Mouse (Mus musculus) 3134 (cell line): Measurements from ENCODE around the gene Knop1.

Source experiments
- DNase-seq: peaks from one replicate; pipeline ENCODE4 v3.0.0-alpha.2; 2011; ENCODE audit warnings: low spot score; ENCODE audit not compliant: insufficient read length; ENCODE audit errors: extremely low read depth

Knop1 gene

DNA sequence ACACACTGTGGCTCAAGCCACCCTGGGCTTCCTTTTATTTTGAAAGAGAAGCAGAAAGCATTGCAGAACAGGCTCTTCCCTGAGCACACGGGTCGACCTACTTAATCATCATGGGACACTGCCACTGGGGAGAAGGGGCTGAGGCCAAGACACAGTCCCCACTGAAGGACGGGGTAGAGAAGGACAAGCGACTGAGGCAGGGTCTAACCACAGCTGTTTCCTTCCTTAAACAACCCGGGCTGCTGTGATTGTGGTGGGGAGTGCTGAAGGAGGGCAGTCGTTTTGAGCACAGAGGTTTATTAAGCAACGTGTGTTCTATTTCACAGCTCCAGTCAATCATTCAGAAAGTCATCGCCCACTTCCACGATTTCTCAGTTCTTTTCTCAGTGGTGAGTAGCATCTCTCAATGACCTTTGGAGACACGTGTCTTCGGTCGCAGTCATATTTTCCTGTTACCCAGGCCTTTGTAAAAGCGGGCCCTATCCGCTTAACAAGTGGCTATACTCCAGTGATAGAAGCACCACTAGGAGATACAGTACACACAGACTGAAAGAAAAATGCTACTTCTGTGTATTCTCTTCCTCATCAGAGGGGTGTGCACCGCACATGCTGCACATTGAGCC lies 55.8 kb downstream of the Knop1 start:
- DNase-seq, result no peak

- no peak for DNase-seq
Measured at GRCm38 (mm10) chr7:118798105-118798570, 57.9 kb downstream of the Knop1 start.

GRCm38 (mm10) chr7:118797600-118797999 lies 58.5 kb downstream of the Knop1 start:
- DNase-seq, result no peak

DNA sequence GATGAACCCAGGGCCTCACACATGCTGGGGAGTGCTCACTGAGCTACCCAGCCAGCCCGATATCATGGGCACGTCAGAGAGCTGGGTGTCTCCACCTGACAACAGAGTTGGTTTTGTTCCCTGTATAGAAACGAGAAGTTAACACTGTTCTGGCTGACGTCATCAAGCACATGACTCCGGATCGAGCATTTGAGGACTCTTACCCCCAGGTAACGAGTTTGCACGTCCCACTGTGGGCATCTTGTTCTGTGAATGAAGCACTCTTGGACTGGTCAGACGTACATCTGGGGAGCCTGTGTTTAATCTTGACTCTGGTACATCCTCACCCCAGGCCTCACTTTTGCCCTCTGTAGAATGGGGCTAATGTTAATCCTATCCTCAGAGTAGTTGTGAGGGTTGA lies 59.2 kb downstream of the Knop1 start:
- no peak for DNase-seq

DNA sequence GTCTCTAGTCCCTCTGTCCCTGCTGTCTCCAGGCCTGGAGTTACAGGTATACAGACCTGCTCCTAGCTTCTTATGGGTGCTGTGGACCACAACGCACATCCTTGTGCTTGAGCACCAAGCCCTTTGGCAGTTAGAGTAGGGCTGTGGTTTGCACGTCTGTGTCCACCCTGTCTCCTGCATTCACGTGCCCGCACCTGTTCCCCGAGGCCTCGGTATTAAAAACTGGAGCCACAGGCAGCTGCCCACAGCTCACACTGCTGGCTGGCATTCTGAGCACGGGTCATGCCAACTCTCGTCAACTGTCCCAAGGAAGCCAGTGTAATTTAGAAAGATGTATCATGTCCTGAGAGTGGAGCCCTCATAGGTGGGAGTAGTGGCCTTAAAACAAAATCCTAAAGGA lies 60.3 kb downstream of the Knop1 start:
- no peak for DNase-seq

GRCm38 (mm10) chr7:118793899-118794298 lies 62.2 kb downstream of the Knop1 start:
- DNase-seq, result no peak
